Mouse (Mus musculus): ENCODE measurements around the gene Nudcd3.

- TF ChIP-seq POLR2A (IDR thresholded peaks at IDR 0.05; ENCODE audit: borderline replicate concordance, insufficient read depth, low read length) (no peak), CTCF (IDR thresholded peaks at IDR 0.05; ENCODE audit: borderline replicate concordance, insufficient read depth, low read depth, low read length) (no peak)
These were observed 355 bp upstream of the Nudcd3 start for GRCm38 (mm10) chr11:6200570-6200969.

Data from cerebellum, adult 2 months (tissue).